Mouse (Mus musculus) forebrain, postnatal 0 days (tissue): ENCODE results near the gene Skap2. TPM values are rescaled to one million over a fixed set of nuclear protein-coding genes. Genes with fewer than 3 reads are reported as not detected.

Experiments
- ATAC-seq: fragments of 200-750 bp; cut with Nextera tagmentation; 2 replicates; pipeline ENCODE4 v1.8.0; 2017; ENCODE audit warnings: mild to moderate bottlenecking, moderate library complexity
- DNase-seq: peaks from one replicate; pipeline ENCODE4 v3.0.0-alpha.2; 2015
- H3K27ac ChIP-seq: fragments of 300-500 bp; sonication (generic); 2 replicates; pipeline ENCODE4 v1.5.1; 2014; ENCODE audit warnings: low read depth, mild to moderate bottlenecking, antibody characterized with exemption, low read length, moderate library complexity, mixed read lengths
- H3K27me3 ChIP-seq: fragments of 300-500 bp; sonication (generic); 2 replicates; pipeline ENCODE4 v1.6.1; 2014; ENCODE audit warnings: mild to moderate bottlenecking, low read length, mixed read lengths; ENCODE audit not compliant: insufficient read depth
- H3K36me3 ChIP-seq: fragments of 300-500 bp; sonication (generic); 2 replicates; pipeline ENCODE4 v1.6.1; 2014; ENCODE audit warnings: mild to moderate bottlenecking, moderate library complexity; ENCODE audit not compliant: insufficient read depth
- H3K4me1 ChIP-seq: fragments of 300-500 bp; sonication (generic); 2 replicates; pipeline ENCODE4 v1.6.1; 2014; ENCODE audit warnings: antibody characterized with exemption; ENCODE audit not compliant: insufficient read depth
- H3K4me2 ChIP-seq: fragments of 300-500 bp; sonication (generic); 2 replicates; pipeline ENCODE4 v1.6.1; 2014; ENCODE audit warnings: low read depth, mild to moderate bottlenecking, moderate library complexity
- H3K4me3 ChIP-seq: fragments of 300-500 bp; sonication (generic); 2 replicates; pipeline ENCODE4 v1.5.1; 2014; ENCODE audit warnings: low read depth, low read length, mixed read lengths
- H3K9ac ChIP-seq: fragments of 300-500 bp; sonication (generic); 2 replicates; pipeline ENCODE4 v1.6.1; 2014; ENCODE audit warnings: mild to moderate bottlenecking
- H3K9me3 ChIP-seq: fragments of 300-500 bp; sonication (generic); 2 replicates; pipeline ENCODE4 v1.6.1; 2016; ENCODE audit warnings: low read length
- CTCF ChIP-seq: sonication (generic); IDR thresholded peaks from 2 replicates; pipeline ENCODE4 v1.5.1; 2016; ENCODE audit warnings: antibody characterized with exemption, control low read depth, low read depth
- WGBS: fragments of 180-500 bp; shearing (Covaris S2); extraction: QIAGEN DNeasy Blood & Tissue Kit; methylation state at CpG from one replicate; pipeline ENCODE4 v1.1.7; 2014; 5-methylcytosine and 5-hydroxymethylcytosine counted together
- polyA plus RNA-seq: library from polyadenylated mRNA; unstranded; fragments of >200 nt; fragmentation: Nextera tagmentation; extraction: Ambion mirVana; gene quantifications from 2 replicates; pipeline ENCODE4 v1.2.1, GENCODE M21; 2015
- total RNA-seq: library from RNA; depleted of rRNA; stranded (reverse); fragments of >200 nt; gene quantifications from 2 replicates; pipeline ENCODE4 v1.2.3, GENCODE M21; 2014; rRNA removed

Gene Skap2
- total and polyA plus RNA-seq, 2 experiments from 2014 or later = 4.7 to 6.6 TPM

DNA sequence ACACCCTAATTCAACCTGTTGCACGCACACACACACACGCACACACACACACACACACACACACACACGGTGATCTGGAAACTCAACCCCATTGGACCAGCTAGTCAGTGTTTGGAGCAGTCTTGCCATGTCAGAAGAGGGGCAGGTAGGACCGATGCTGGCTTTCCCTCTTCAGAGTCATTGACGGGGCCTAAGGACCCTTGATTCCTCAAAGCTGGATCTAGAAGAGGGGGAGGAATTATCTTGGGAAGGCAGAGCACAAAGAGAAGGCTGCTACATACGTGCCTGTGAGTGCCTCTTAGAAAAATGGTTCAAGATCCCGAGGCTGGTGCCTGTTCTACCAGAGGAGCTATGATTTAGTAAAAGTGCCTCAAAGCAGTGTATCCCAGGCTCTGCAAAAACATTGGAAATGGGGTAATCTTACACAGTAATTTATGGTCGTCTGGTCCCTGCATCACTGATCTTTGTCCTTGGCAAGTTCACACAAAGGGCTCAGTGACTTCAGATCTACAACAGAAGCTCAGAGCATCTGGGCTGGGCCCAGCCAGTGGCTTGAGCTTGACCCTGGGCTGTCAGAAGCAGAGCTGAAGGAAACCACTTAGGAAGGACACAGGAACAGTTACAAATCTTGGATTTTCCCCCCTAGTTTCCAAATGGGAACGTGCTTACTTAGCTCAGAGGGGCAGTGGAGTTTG, 188.1 kb downstream of the Skap2 start:
- H3K9me3 ChIP-seq = no peaks in the 10 kb centered on the region
- WGBS = 81% methylated on average over 9 of the region's 9 CpGs
- no peaks in the 10 kb centered on the region for H3K4me1 ChIP-seq
- no peak for DNase-seq
- no peak overlapping the region for H3K27ac ChIP-seq
- no peaks in the 10 kb centered on the region for H3K36me3 ChIP-seq
- no peak overlapping the region for H3K9ac ChIP-seq
- H3K27me3 ChIP-seq = no peaks in the 10 kb centered on the region
- TF ChIP-seq CTCF = no peak
- H3K4me3 ChIP-seq = no peak overlapping the region
- no peak overlapping the region for H3K4me2 ChIP-seq
- no peak for ATAC-seq

DNA sequence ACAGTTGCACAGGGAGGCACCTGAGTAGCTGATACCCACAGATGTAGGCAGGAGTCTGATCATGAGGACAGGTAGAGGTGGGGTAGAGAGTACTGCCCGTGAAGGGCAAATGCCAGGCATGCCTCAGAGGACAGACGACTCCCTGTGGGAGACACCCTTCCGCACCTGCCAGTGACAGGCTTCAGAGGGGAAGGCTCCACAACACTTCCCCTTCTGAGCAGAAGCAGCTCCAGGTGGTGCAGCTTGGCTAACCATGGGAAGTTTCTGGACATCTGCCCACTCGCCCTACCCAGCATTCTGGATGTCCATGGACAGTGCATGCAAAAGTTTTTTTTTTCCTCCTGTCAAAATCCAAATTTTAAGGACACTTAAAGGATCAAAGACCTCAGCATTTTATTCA, 190.3 kb downstream of the Skap2 start:
- H3K4me1 ChIP-seq = no peaks in the 10 kb centered on the region
- no peak overlapping the region for H3K4me3 ChIP-seq
- no peaks in the 10 kb centered on the region for H3K27me3 ChIP-seq
- H3K36me3 ChIP-seq = no peaks in the 10 kb centered on the region
- TF ChIP-seq CTCF = no peak
- DNase-seq (no peak), ATAC-seq (no peak)
- no peak overlapping the region for H3K27ac ChIP-seq
- no peak overlapping the region for H3K9ac ChIP-seq
- H3K4me2 ChIP-seq = no peak overlapping the region
- H3K9me3 ChIP-seq = no peaks in the 10 kb centered on the region
- 79% methylated on average over 4 of the region's 4 CpGs for WGBS

DNA sequence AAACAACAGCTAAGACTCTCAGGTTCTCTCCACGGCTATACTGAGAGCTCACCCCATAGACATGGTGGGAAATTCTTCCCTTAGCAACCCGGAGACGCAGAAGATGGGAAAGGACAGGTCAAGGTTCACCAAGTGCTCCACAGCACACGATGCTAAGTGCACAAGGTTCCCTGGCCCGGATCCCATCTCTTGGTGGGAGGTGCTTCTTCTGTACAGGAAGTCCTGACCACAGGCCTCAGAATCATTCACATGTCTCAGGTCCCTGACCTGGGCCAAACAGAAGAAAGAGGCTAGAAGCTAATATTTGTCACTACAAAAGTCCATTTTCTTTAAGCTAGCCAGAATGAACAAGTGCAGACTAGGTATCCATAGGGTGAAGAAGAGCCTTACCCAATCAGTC, 191.5 kb downstream of the Skap2 start:
- H3K27ac ChIP-seq = no peak overlapping the region
- WGBS = 88% methylated on average over 5 of the region's 5 CpGs
- no peak overlapping the region for H3K4me3 ChIP-seq
- H3K27me3 ChIP-seq = no peaks in the 10 kb centered on the region
- no peaks in the 10 kb centered on the region for H3K4me1 ChIP-seq
- H3K9ac ChIP-seq = no peak overlapping the region
- DNase-seq (no peak), ATAC-seq (no peak)
- no peaks in the 10 kb centered on the region for H3K36me3 ChIP-seq
- no peaks in the 10 kb centered on the region for H3K9me3 ChIP-seq
- H3K4me2 ChIP-seq = no peak overlapping the region
- no peak for TF ChIP-seq CTCF

DNA sequence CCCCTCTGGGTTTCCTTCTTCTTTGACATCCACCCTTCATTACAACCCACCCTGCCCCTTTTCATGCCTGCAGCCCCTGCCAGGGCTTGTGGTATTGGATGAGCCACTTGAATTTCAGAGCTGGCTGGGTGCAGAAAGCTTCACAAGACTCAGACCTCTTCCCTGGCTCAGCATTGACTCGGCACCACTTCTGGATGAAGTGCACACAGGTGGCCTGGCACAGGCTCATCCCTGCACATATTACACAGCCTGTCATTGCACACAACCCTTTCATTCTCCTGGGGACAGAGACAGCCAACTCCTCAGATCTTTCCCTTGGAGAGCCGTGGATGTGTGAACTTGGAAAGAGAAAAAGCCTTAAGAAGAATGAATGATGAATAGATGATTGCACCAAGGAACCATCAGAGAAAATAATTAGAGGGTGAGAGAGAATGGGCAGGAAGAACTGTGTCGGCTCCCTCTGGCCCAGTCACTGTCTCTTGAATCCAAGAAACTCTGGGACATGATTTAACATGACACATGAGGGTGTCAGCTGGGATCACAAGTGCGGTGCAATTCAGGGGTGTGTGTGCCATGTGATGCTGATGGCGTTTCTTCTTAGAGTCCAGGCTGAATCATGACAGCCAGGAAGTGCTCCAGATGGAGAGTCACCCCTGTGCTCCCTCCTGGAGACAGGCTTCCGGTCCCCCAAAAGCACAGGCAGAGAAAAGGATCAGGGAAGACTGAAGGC, 195.3 kb downstream of the Skap2 start:
- no peak overlapping the region for H3K4me3 ChIP-seq
- DNase-seq (no peak), ATAC-seq (peak; percentile 75; the same call in 1 of the 2 replicates)

DNA sequence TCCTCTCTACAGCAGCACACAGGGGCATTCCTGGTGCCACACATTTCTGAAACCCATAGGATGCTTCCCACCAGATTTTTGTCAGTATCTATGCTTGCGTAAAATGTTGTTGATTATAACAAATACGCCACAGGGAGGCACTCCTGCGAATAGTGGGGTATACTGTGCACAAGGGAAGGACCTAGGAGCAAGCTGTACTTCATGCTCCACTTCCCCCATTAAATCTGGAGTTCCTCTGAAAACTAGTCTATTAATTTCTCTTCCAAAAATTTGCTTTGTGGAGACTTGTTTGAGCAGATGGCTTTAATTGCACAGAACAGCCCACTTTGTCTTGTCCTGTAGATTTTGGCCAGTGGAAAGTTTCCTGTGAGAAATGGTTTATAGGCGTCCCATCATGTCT, 201.4 kb downstream of the Skap2 start:
- WGBS = 89% methylated on average over 4 of the region's 4 CpGs
- H3K36me3 ChIP-seq = no peaks in the 10 kb centered on the region
- no peaks in the 10 kb centered on the region for H3K9me3 ChIP-seq
- no peak for TF ChIP-seq CTCF
- H3K9ac ChIP-seq = no peak overlapping the region
- no peak overlapping the region for H3K4me3 ChIP-seq
- no peaks in the 10 kb centered on the region for H3K4me1 ChIP-seq
- H3K4me2 ChIP-seq = no peak overlapping the region
- H3K27ac ChIP-seq = no peak overlapping the region
- no peaks in the 10 kb centered on the region for H3K27me3 ChIP-seq
- ATAC-seq (no peak), DNase-seq (no peak)

More for the DNA sequence above, 195.3 kb downstream of the Skap2 start:
- Histone ChIP-seq H3K27me3 (no peaks in the 10 kb centered on the region), H3K36me3 (no peaks in the 10 kb centered on the region), H3K9ac (no peak overlapping the region), H3K27ac (no peak overlapping the region), H3K4me1 (no peaks in the 10 kb centered on the region), H3K4me2 (no peak overlapping the region), H3K9me3 (no peaks in the 10 kb centered on the region)
- TF ChIP-seq CTCF = no peak
- 68% methylated on average over 6 of the region's 6 CpGs for WGBS

DNA sequence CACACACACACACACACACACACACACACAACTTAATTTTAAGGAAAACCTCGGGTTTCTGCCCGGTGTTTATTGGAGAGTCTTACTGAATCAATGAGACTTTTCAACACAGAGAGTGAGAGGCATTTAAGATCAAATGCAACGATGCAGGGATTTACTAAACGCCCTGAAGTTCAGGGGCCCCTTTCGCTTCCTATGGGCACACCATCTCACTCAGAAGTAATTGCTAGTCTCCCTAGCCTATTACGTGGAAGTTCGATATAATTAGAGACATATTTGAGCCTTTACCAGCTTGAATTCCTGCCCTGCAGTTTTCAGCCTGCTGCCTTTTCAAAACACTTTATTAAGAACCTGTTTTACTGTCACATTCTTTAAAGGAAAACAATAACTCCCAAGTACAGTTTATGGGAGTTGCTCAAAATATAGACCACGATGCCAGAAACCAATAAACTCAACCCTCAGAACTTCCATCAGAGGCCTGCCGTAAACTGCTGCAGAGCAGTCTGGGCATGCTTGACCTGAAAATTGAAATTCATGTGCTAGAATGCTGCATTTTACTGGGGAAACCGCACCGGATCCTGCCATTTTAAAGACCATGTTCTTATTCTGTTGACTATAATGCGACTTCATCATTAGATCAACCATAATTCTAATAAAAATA, 203.1 kb downstream of the Skap2 start:
- H3K4me2 ChIP-seq = no peak overlapping the region
- H3K36me3 ChIP-seq = no peaks in the 10 kb centered on the region
- H3K4me3 ChIP-seq = no peak overlapping the region
- H3K4me1 ChIP-seq = no peaks in the 10 kb centered on the region
- ATAC-seq = no peak
- no peak overlapping the region for H3K9ac ChIP-seq
- H3K9me3 ChIP-seq = no peaks in the 10 kb centered on the region
- DNase-seq = no peak
- 57% methylated on average over 12 of the region's 12 CpGs for WGBS
- no peaks in the 10 kb centered on the region for H3K27me3 ChIP-seq
- no peak overlapping the region for H3K27ac ChIP-seq
- no peak for TF ChIP-seq CTCF

DNA sequence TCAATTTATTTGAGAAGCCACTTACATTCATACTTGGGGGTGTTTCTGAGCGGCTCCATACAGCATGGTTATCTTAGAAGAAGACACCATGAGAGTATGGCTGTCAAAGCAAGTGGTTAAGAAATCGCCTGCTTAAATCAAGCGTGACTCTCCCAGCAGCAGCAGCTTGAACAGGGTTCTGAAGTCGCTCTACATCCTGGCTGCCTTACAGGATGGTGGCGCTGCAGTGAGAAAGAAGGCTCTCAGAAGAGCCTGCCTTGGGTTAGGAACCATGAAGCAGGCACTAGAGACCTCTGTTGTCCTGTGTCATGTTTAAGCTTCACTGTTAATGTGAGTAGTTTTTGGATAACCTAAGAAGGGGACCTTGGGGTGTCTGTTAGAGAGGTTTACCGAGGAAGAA, 204.3 kb downstream of the Skap2 start:
- no peak for ATAC-seq
- H3K4me2 ChIP-seq = no peak overlapping the region
- no peak for TF ChIP-seq CTCF
- H3K9me3 ChIP-seq = no peaks in the 10 kb centered on the region
- no peaks in the 10 kb centered on the region for H3K27me3 ChIP-seq
- no peaks in the 10 kb centered on the region for H3K36me3 ChIP-seq
- 79% methylated on average over 6 of the region's 6 CpGs for WGBS
- no peak overlapping the region for H3K27ac ChIP-seq
- H3K4me1 ChIP-seq = no peaks in the 10 kb centered on the region
- H3K9ac ChIP-seq = no peak overlapping the region
- DNase-seq = no peak
- no peak overlapping the region for H3K4me3 ChIP-seq

Other genes with a start within 250 kb of the Skap2 start
- 0.10 TPM in 1 of 2 replicates, not detected in the other for gene Hoxa1, start 145.8 kb upstream of the Skap2 start, total RNA-seq
- gene Hoxa1, start 145.8 kb upstream of the Skap2 start, polyA plus RNA-seq = not detected in 2 replicates
- gene Hoxa2, start 152.3 kb upstream of the Skap2 start, total RNA-seq = not detected in 2 replicates
- gene Hoxa2, start 152.3 kb upstream of the Skap2 start, polyA plus RNA-seq = not detected in 2 replicates
- gene 5730596B20Rik, start 164.9 kb upstream of the Skap2 start, total RNA-seq = not detected in 2 replicates
- gene 5730596B20Rik, start 164.9 kb upstream of the Skap2 start, polyA plus RNA-seq = not detected in 2 replicates
- gene Hoxa4, start 179.2 kb upstream of the Skap2 start, total RNA-seq = not detected in 2 replicates
- gene Hoxa4, start 179.2 kb upstream of the Skap2 start, polyA plus RNA-seq = not detected in 2 replicates
- gene Hoxa5, start 192.0 kb upstream of the Skap2 start, total RNA-seq = not detected in 2 replicates
- not detected in 2 replicates for gene Hoxa5, start 192.0 kb upstream of the Skap2 start, polyA plus RNA-seq
- gene Hoxa6, start 196.2 kb upstream of the Skap2 start, total RNA-seq = not detected in 2 replicates
- not detected in 2 replicates for gene Hoxa6, start 196.2 kb upstream of the Skap2 start, polyA plus RNA-seq
- 0.23 TPM in 1 of 2 replicates, not detected in the other for gene Hoxa3, start 200.8 kb upstream of the Skap2 start, total RNA-seq
- not detected in 2 replicates for gene Hoxa3, start 200.8 kb upstream of the Skap2 start, polyA plus RNA-seq
- not detected in 2 replicates for gene Gm28308, start 200.8 kb upstream of the Skap2 start, total RNA-seq
- gene Gm28308, start 200.8 kb upstream of the Skap2 start, polyA plus RNA-seq = not detected in 2 replicates
- not detected in 2 replicates for gene Hoxa7, start 209.3 kb upstream of the Skap2 start, total RNA-seq
- gene Hoxa7, start 209.3 kb upstream of the Skap2 start, polyA plus RNA-seq = not detected in 2 replicates
- not detected in 2 replicates for gene Hoxa9, start 218.5 kb upstream of the Skap2 start, total RNA-seq
- not detected in 2 replicates for gene Hoxa9, start 218.5 kb upstream of the Skap2 start, polyA plus RNA-seq
- not detected in 2 replicates for gene Hoxa10, start 228.3 kb upstream of the Skap2 start, total RNA-seq
- not detected in 2 replicates for gene Hoxa10, start 228.3 kb upstream of the Skap2 start, polyA plus RNA-seq
- gene Hoxa11, start 233.3 kb upstream of the Skap2 start, total RNA-seq = not detected in 2 replicates
- not detected in 2 replicates for gene Hoxa11, start 233.3 kb upstream of the Skap2 start, polyA plus RNA-seq
- gene Hoxa13, start 248.3 kb upstream of the Skap2 start, total RNA-seq = not detected in 2 replicates
- gene Hoxa13, start 248.3 kb upstream of the Skap2 start, polyA plus RNA-seq = not detected in 2 replicates